Mouse (Mus musculus): ENCODE measurements around the gene Gemin7. TPM values are rescaled to one million over a fixed set of nuclear protein-coding genes. Genes with fewer than 3 reads are reported as not detected.

The Gemin7 gene
- polyA plus RNA-seq, 1 experiment from 2014 or later = 130 TPM

Other genes with a start within 250 kb of the Gemin7 start
- gene Ercc1, start 232.8 kb downstream of the Gemin7 start, polyA plus RNA-seq (2015; fragmentation: Nextera tagmentation; extraction: Ambion mirVana) = 88.0 and 96.4 TPM in 2 replicates
- gene Cd3eap, start 218.1 kb downstream of the Gemin7 start, polyA plus RNA-seq (2015; fragmentation: Nextera tagmentation; extraction: Ambion mirVana) = 21.4 and 23.2 TPM in 2 replicates
- gene Ppp1r13l, start 217.8 kb downstream of the Gemin7 start, polyA plus RNA-seq (2015; fragmentation: Nextera tagmentation; extraction: Ambion mirVana) = 3.6 and 4.1 TPM in 2 replicates
- gene Ercc2, start 195.6 kb downstream of the Gemin7 start, polyA plus RNA-seq (2015; fragmentation: Nextera tagmentation; extraction: Ambion mirVana) = 20.4 and 24.9 TPM in 2 replicates
- gene Klc3, start 173.5 kb downstream of the Gemin7 start, polyA plus RNA-seq (2015; fragmentation: Nextera tagmentation; extraction: Ambion mirVana) = 1.5 and 2.6 TPM in 2 replicates
- not detected in 2 replicates for gene Ckm, start 172.8 kb downstream of the Gemin7 start, polyA plus RNA-seq (2015; fragmentation: Nextera tagmentation; extraction: Ambion mirVana)
- gene Mark4, start 118.8 kb downstream of the Gemin7 start, polyA plus RNA-seq (2015; fragmentation: Nextera tagmentation; extraction: Ambion mirVana) = 11.7 and 12.2 TPM in 2 replicates
- 0.13 and 0.29 TPM in 2 replicates for gene Exoc3l2, start 114.3 kb downstream of the Gemin7 start, polyA plus RNA-seq (2015; fragmentation: Nextera tagmentation; extraction: Ambion mirVana)
- gene Bloc1s3, start 69.2 kb downstream of the Gemin7 start, polyA plus RNA-seq (2015; fragmentation: Nextera tagmentation; extraction: Ambion mirVana) = 3.3 and 3.4 TPM in 2 replicates
- 39.3 and 40.6 TPM in 2 replicates for gene Trappc6a, start 69.2 kb downstream of the Gemin7 start, polyA plus RNA-seq (2015; fragmentation: Nextera tagmentation; extraction: Ambion mirVana)
- gene Nkpd1, start 59.8 kb downstream of the Gemin7 start, polyA plus RNA-seq (2015; fragmentation: Nextera tagmentation; extraction: Ambion mirVana) = 0.15 and 0.21 TPM in 2 replicates
- gene Ppp1r37, start 14.5 kb downstream of the Gemin7 start, polyA plus RNA-seq (2015; fragmentation: Nextera tagmentation; extraction: Ambion mirVana) = 22.4 and 23.6 TPM in 2 replicates
- 0.23 and 0.35 TPM in 2 replicates for gene Zfp296, start 308 bp downstream of the Gemin7 start, polyA plus RNA-seq (2015; fragmentation: Nextera tagmentation; extraction: Ambion mirVana)
- 54.0 and 55.7 TPM in 2 replicates for gene Clasrp, start 26.9 kb upstream of the Gemin7 start, polyA plus RNA-seq (2015; fragmentation: Nextera tagmentation; extraction: Ambion mirVana)
- gene Relb, start 51.8 kb upstream of the Gemin7 start, polyA plus RNA-seq (2015; fragmentation: Nextera tagmentation; extraction: Ambion mirVana) = 1.5 and 2.6 TPM in 2 replicates
- gene Clptm1, start 87.4 kb upstream of the Gemin7 start, polyA plus RNA-seq (2015; fragmentation: Nextera tagmentation; extraction: Ambion mirVana) = 64.2 and 71.3 TPM in 2 replicates
- gene Apoc2, start 100.3 kb upstream of the Gemin7 start, polyA plus RNA-seq (2015; fragmentation: Nextera tagmentation; extraction: Ambion mirVana) = 0.50 TPM in 1 of 2 replicates, not detected in the other
- 0.88 TPM in 1 of 2 replicates, not detected in the other for gene Gm44805, start 103.8 kb upstream of the Gemin7 start, polyA plus RNA-seq (2015; fragmentation: Nextera tagmentation; extraction: Ambion mirVana)
- 0.08 TPM in 1 of 2 replicates, not detected in the other for gene Apoc4, start 103.9 kb upstream of the Gemin7 start, polyA plus RNA-seq (2015; fragmentation: Nextera tagmentation; extraction: Ambion mirVana)
- 1.2 and 1.8 TPM in 2 replicates for gene Apoc1, start 115.1 kb upstream of the Gemin7 start, polyA plus RNA-seq (2015; fragmentation: Nextera tagmentation; extraction: Ambion mirVana)
- 118 and 125 TPM in 2 replicates for gene Apoe, start 121.6 kb upstream of the Gemin7 start, polyA plus RNA-seq (2015; fragmentation: Nextera tagmentation; extraction: Ambion mirVana)
- 112 and 118 TPM in 2 replicates for gene Tomm40, start 137.8 kb upstream of the Gemin7 start, polyA plus RNA-seq (2015; fragmentation: Nextera tagmentation; extraction: Ambion mirVana)
- 34.6 and 38.0 TPM in 2 replicates for gene Nectin2, start 172.9 kb upstream of the Gemin7 start, polyA plus RNA-seq (2015; fragmentation: Nextera tagmentation; extraction: Ambion mirVana)
- gene Bcam, start 193.4 kb upstream of the Gemin7 start, polyA plus RNA-seq (2015; fragmentation: Nextera tagmentation; extraction: Ambion mirVana) = 4.4 and 5.7 TPM in 2 replicates
- gene Cblc, start 219.2 kb upstream of the Gemin7 start, polyA plus RNA-seq (2015; fragmentation: Nextera tagmentation; extraction: Ambion mirVana) = not detected in 2 replicates
- gene Bcl3, start 245.2 kb upstream of the Gemin7 start, polyA plus RNA-seq (2015; fragmentation: Nextera tagmentation; extraction: Ambion mirVana) = 0.23 and 0.49 TPM in 2 replicates

Data from forebrain, embryonic 13.5 days (tissue).